Mouse (Mus musculus): ENCODE data around the gene Taar5. TPM values are rescaled to one million over a fixed set of nuclear protein-coding genes. Genes with fewer than 3 reads are reported as not detected.

Gene Taar5
- polyA plus RNA-seq, 1 experiment, result not detected

DNA sequence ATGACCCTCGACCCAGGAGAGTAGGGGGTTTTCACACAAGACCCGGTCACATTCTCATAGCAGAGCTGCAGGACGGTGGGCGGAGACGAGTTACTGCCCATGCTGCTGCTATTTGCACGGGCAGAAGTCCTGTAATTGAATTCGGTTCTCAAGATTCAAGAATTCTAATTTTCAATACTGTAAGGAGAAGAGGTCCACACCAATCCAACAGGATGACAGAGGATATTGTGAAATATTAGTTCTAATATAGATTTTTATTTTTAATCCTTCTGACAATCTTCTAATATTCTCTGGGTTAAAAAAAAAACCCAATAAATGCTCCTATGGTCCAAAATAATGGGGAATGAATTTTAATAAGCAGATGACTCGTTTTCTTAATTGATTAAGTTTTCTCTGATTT lies 15.0 kb downstream of the Taar5 start, which contains the start of gene Taar6:
Gene Taar6, minus strand, starts transcription at position 101 of the 400 bp plus-strand sequence.
- TF ChIP-seq CTCF (IDR thresholded peaks at IDR 0.05; ENCODE audit: control insufficient read depth, insufficient read depth, low read length) (no peak), POLR2A (IDR thresholded peaks at IDR 0.05; ENCODE audit: borderline replicate concordance, control insufficient read depth, low read depth, low read length) (no peak)
- Histone ChIP-seq H3K4me1 (ENCODE audit: control insufficient read depth, insufficient read depth, low read length) (no peaks in the 10 kb centered on the region), H3K4me3 (replicated peaks; ENCODE audit: control insufficient read depth, low read depth, low read length) (no peak within 1 kb of the TSS), H3K27ac (ENCODE audit: control insufficient read depth, insufficient read depth, low read depth, low read length, poor library complexity) (no peak within 1 kb of the TSS)
- WGBS, result 82% methylated on average over 8 of the region's 8 CpGs

DNA sequence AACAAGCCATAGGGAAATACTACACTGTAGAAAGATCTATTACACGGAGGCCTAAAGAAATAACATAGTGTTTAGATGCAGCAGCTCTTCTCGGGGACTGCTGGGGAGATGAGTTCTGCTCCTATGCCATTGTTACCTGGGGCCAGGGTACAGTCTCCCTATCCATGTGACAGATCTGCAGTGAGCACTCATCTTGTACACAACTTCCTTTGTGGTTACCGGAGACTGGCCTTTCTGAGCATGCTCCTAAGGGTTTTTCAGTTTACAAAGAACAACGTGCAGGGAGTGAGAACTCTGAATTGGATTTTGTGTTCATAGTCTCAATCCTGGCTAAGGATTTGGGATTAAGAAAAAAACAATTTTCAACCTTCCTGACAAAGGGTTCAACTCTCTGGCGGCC lies 15.9 kb downstream of the Taar5 start:
- TF ChIP-seq CTCF (IDR thresholded peaks at IDR 0.05; ENCODE audit: control insufficient read depth, insufficient read depth, low read length) (no peak), POLR2A (IDR thresholded peaks at IDR 0.05; ENCODE audit: borderline replicate concordance, control insufficient read depth, low read depth, low read length) (no peak)
- H3K27ac ChIP-seq (ENCODE audit: control insufficient read depth, insufficient read depth, low read depth, low read length, poor library complexity), result no peak overlapping the region
- no peak overlapping the region for H3K4me3 ChIP-seq (replicated peaks; ENCODE audit: control insufficient read depth, low read depth, low read length)
- whole genome bisulfite sequencing, result 20% methylated on average over 5 of the region's 5 CpGs
- no peaks in the 10 kb centered on the region for H3K4me1 ChIP-seq (ENCODE audit: control insufficient read depth, insufficient read depth, low read length)

DNA sequence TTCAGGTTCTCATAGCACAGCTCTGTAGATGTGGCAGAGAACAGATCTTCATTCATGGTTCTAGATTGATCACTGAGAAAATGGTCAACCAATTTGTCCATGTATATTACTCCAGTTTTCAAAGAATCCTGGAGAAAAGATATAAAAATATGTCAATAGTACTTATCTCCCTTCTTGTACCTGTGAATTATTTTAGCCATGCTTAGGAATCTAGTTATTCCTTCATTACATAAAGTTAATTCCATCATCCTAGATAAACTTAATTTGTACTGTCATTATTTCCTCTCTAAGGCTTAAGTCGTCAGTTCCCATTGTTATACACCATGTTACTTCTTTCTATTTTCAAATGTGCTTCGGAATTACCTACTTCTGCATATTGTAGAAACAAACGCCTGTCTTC lies 22.9 kb downstream of the Taar5 start, which contains the start of gene Taar7a:
Gene Taar7a, minus strand, starts transcription at position 101 of the 400 bp plus-strand sequence.
- H3K27ac ChIP-seq (ENCODE audit: control insufficient read depth, insufficient read depth, low read depth, low read length, poor library complexity), result no peak within 1 kb of the TSS
- H3K4me1 ChIP-seq (ENCODE audit: control insufficient read depth, insufficient read depth, low read length), result no peaks in the 10 kb centered on the region
- H3K4me3 ChIP-seq (replicated peaks; ENCODE audit: control insufficient read depth, low read depth, low read length), result no peak within 1 kb of the TSS
- WGBS, result 84% methylated on average over 3 of the region's 3 CpGs
- TF ChIP-seq CTCF (IDR thresholded peaks at IDR 0.05; ENCODE audit: control insufficient read depth, insufficient read depth, low read length) (no peak), POLR2A (IDR thresholded peaks at IDR 0.05; ENCODE audit: borderline replicate concordance, control insufficient read depth, low read depth, low read length) (no peak)

GRCm38 (mm10) chr10:23999639-24000038 lies 29.1 kb downstream of the Taar5 start, which contains the start of gene Taar7b:
Taar7b (plus strand) TSS chr10:23999939.
- no peak within 1 kb of the TSS for H3K27ac ChIP-seq (ENCODE audit: control insufficient read depth, insufficient read depth, low read depth, low read length, poor library complexity)
- no peak within 1 kb of the TSS for H3K4me3 ChIP-seq (replicated peaks; ENCODE audit: control insufficient read depth, low read depth, low read length)
- no peaks in the 10 kb centered on the region for H3K4me1 ChIP-seq (ENCODE audit: control insufficient read depth, insufficient read depth, low read length)
- no peak for TF ChIP-seq CTCF (IDR thresholded peaks at IDR 0.05; ENCODE audit: control insufficient read depth, insufficient read depth, low read length)
- TF ChIP-seq POLR2A (IDR thresholded peaks at IDR 0.05; ENCODE audit: borderline replicate concordance, control insufficient read depth, low read depth, low read length), result no peak
- WGBS, result 76% methylated on average over 1 of the region's 1 CpGs

- WGBS, result 63% methylated on average over 1 of the region's 1 CpGs
- H3K4me1 ChIP-seq (ENCODE audit: control insufficient read depth, insufficient read depth, low read length), result no peaks in the 10 kb centered on the region
- no peak overlapping the region for H3K27ac ChIP-seq (ENCODE audit: control insufficient read depth, insufficient read depth, low read depth, low read length, poor library complexity)
- no peak overlapping the region for H3K4me3 ChIP-seq (replicated peaks; ENCODE audit: control insufficient read depth, low read depth, low read length)
- no peak for TF ChIP-seq POLR2A (IDR thresholded peaks at IDR 0.05; ENCODE audit: borderline replicate concordance, control insufficient read depth, low read depth, low read length)
- no peak for TF ChIP-seq CTCF (IDR thresholded peaks at IDR 0.05; ENCODE audit: control insufficient read depth, insufficient read depth, low read length)
Measured at GRCm38 (mm10) chr10:24006442-24006841, 35.9 kb downstream of the Taar5 start.

- H3K4me1 ChIP-seq (ENCODE audit: control insufficient read depth, insufficient read depth, low read length), result no peaks in the 10 kb centered on the region
- no peak for TF ChIP-seq CTCF (IDR thresholded peaks at IDR 0.05; ENCODE audit: control insufficient read depth, insufficient read depth, low read length)
- H3K27ac ChIP-seq (ENCODE audit: control insufficient read depth, insufficient read depth, low read depth, low read length, poor library complexity), result no peak overlapping the region
- 53% methylated on average over 2 of the region's 2 CpGs for WGBS
- H3K4me3 ChIP-seq (replicated peaks; ENCODE audit: control insufficient read depth, low read depth, low read length), result no peak overlapping the region
Measured at GRCm38 (mm10) chr10:24007034-24007433, 36.5 kb downstream of the Taar5 start.

DNA sequence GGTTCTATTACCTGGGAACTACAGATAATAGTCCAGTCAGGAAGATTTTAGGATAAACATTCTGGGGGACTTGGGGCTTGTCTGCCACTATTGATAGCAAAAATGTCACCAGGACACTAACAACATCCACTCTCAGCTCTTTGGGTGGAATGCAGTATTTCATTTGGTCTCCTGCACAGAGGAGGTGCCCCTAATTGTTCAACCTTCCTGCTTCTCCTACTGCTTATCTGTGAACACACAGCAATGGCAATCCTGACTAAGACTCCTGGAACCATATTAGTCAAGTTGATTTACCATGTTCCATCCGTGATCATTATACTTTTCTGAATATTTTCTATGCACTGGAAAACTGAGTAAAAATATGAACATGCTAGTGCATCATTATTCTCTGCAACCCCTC lies 37.6 kb downstream of the Taar5 start:
- no peak for TF ChIP-seq POLR2A (IDR thresholded peaks at IDR 0.05; ENCODE audit: borderline replicate concordance, control insufficient read depth, low read depth, low read length)
- TF ChIP-seq CTCF (IDR thresholded peaks at IDR 0.05; ENCODE audit: control insufficient read depth, insufficient read depth, low read length), result no peak
- H3K4me3 ChIP-seq (replicated peaks; ENCODE audit: control insufficient read depth, low read depth, low read length), result no peak overlapping the region
- 68% methylated on average over 1 of the region's 1 CpGs for WGBS
- H3K4me1 ChIP-seq (ENCODE audit: control insufficient read depth, insufficient read depth, low read length), result no peaks in the 10 kb centered on the region
- no peak overlapping the region for H3K27ac ChIP-seq (ENCODE audit: control insufficient read depth, insufficient read depth, low read depth, low read length, poor library complexity)

Other genes with a start within 250 kb of the Taar5 start
- 508 and 643 TPM in 2 replicates for gene Rps12, start 183.4 kb upstream of the Taar5 start, polyA plus RNA-seq (2011; ENCODE audit: insufficient read depth, insufficient read length, low replicate concordance, missing spikeins)
- 12.6 TPM in 1 of 2 replicates, not detected in the other for gene Slc18b1, start 173.7 kb upstream of the Taar5 start, polyA plus RNA-seq (2011; ENCODE audit: insufficient read depth, insufficient read length, low replicate concordance, missing spikeins)
- 1.3 and 4.7 TPM in 2 replicates for gene Vnn3, start 119.2 kb upstream of the Taar5 start, polyA plus RNA-seq (2011; ENCODE audit: insufficient read depth, insufficient read length, low replicate concordance, missing spikeins)
- gene Vnn1, start 76.0 kb upstream of the Taar5 start, polyA plus RNA-seq (2011; ENCODE audit: insufficient read depth, insufficient read length, low replicate concordance, missing spikeins), result not detected in 2 replicates
- not detected in 2 replicates for gene Taar1, start 50.4 kb upstream of the Taar5 start, polyA plus RNA-seq (2011; ENCODE audit: insufficient read depth, insufficient read length, low replicate concordance, missing spikeins)
- not detected in 2 replicates for gene Taar2, start 32.1 kb upstream of the Taar5 start, polyA plus RNA-seq (2011; ENCODE audit: insufficient read depth, insufficient read length, low replicate concordance, missing spikeins)
- gene Taar3, start 21.1 kb upstream of the Taar5 start, polyA plus RNA-seq (2011; ENCODE audit: insufficient read depth, insufficient read length, low replicate concordance, missing spikeins), result not detected in 2 replicates
- not detected in 2 replicates for gene Taar4, start 10.2 kb upstream of the Taar5 start, polyA plus RNA-seq (2011; ENCODE audit: insufficient read depth, insufficient read length, low replicate concordance, missing spikeins)
- gene Taar6, start 14.9 kb downstream of the Taar5 start, polyA plus RNA-seq (2011; ENCODE audit: insufficient read depth, insufficient read length, low replicate concordance, missing spikeins), result not detected in 2 replicates
- not detected in 2 replicates for gene Taar7a, start 22.8 kb downstream of the Taar5 start, polyA plus RNA-seq (2011; ENCODE audit: insufficient read depth, insufficient read length, low replicate concordance, missing spikeins)
- gene Taar7b, start 29.2 kb downstream of the Taar5 start, polyA plus RNA-seq (2011; ENCODE audit: insufficient read depth, insufficient read length, low replicate concordance, missing spikeins), result not detected in 2 replicates
- not detected in 2 replicates for gene Taar7d, start 56.5 kb downstream of the Taar5 start, polyA plus RNA-seq (2011; ENCODE audit: insufficient read depth, insufficient read length, low replicate concordance, missing spikeins)
- not detected in 2 replicates for gene Taar7e, start 66.9 kb downstream of the Taar5 start, polyA plus RNA-seq (2011; ENCODE audit: insufficient read depth, insufficient read length, low replicate concordance, missing spikeins)
- not detected in 2 replicates for gene Taar7f, start 78.8 kb downstream of the Taar5 start, polyA plus RNA-seq (2011; ENCODE audit: insufficient read depth, insufficient read length, low replicate concordance, missing spikeins)
- not detected in 2 replicates for gene Taar8a, start 105.8 kb downstream of the Taar5 start, polyA plus RNA-seq (2011; ENCODE audit: insufficient read depth, insufficient read length, low replicate concordance, missing spikeins)
- gene Taar8b, start 121.6 kb downstream of the Taar5 start, polyA plus RNA-seq (2011; ENCODE audit: insufficient read depth, insufficient read length, low replicate concordance, missing spikeins), result not detected in 2 replicates
- gene Taar8c, start 131.2 kb downstream of the Taar5 start, polyA plus RNA-seq (2011; ENCODE audit: insufficient read depth, insufficient read length, low replicate concordance, missing spikeins), result not detected in 2 replicates
- gene Taar9, start 138.8 kb downstream of the Taar5 start, polyA plus RNA-seq (2011; ENCODE audit: insufficient read depth, insufficient read length, low replicate concordance, missing spikeins), result not detected in 2 replicates
- 15.6 and 33.0 TPM in 2 replicates for gene Stx7, start 178.6 kb downstream of the Taar5 start, polyA plus RNA-seq (2011; ENCODE audit: insufficient read depth, insufficient read length, low replicate concordance, missing spikeins)